Mouse (Mus musculus) hindbrain, embryonic 10.5 days (tissue): Measurements from ENCODE around the gene Rdm1. TPM values are rescaled to one million over a fixed set of nuclear protein-coding genes. Genes with fewer than 3 reads are reported as not detected.
A peak's percentile ranks its signal among the peaks of the same experiment; 100 is the strongest.
"Not testable (repeated sequence)": the region's sequence is repeated elsewhere in the genome, so short reads cannot be mapped to it uniquely, and the experiment has no call there.

Experiments
- DNase-seq: peaks from one replicate; pipeline ENCODE4 v3.0.0-alpha.2; 2017; ENCODE audit warnings: low spot score
- H3K27ac ChIP-seq: fragments of 300-500 bp; sonication (generic); 2 replicates; pipeline ENCODE4 v1.5.1; 2016; ENCODE audit warnings: mild to moderate bottlenecking, moderate library complexity
- H3K27me3 ChIP-seq: fragments of 300-500 bp; sonication (generic); 2 replicates; pipeline ENCODE4 v1.6.1; 2016; ENCODE audit warnings: mild to moderate bottlenecking; ENCODE audit not compliant: poor library complexity, insufficient read depth, severe bottlenecking
- H3K36me3 ChIP-seq: fragments of 300-500 bp; sonication (generic); 2 replicates; pipeline ENCODE4 v1.6.1; 2016; ENCODE audit warnings: mild to moderate bottlenecking, moderate library complexity
- H3K4me1 ChIP-seq: fragments of 300-500 bp; sonication (generic); replicated peaks from 2 replicates; pipeline ENCODE4 v1.6.1; 2016; ENCODE audit warnings: mild to moderate bottlenecking
- H3K4me3 ChIP-seq: fragments of 300-500 bp; sonication (generic); 2 replicates; pipeline ENCODE4 v1.5.1; 2016; ENCODE audit warnings: mild to moderate bottlenecking, moderate library complexity
- H3K9me3 ChIP-seq: fragments of 300-500 bp; sonication (generic); 2 replicates; pipeline ENCODE4 v1.6.1; 2016; ENCODE audit warnings: mild to moderate bottlenecking, moderate library complexity
- WGBS: fragments of 180-500 bp; shearing (Covaris S2); methylation state at CpG from one replicate; pipeline ENCODE4 v1.1.7; 2016; 5-methylcytosine and 5-hydroxymethylcytosine counted together
- polyA plus RNA-seq: library from polyadenylated mRNA; unstranded; fragments of >200 nt; fragmentation: Nextera tagmentation; extraction: Ambion mirVana; gene quantifications from 2 replicates; pipeline ENCODE4 v1.2.1, GENCODE M21; 2016

Rdm1 gene
- polyA plus RNA-seq, 1 experiment from 2014 or later: 39.4 TPM

- H3K36me3 ChIP-seq, H3K27me3 ChIP-seq, H3K9me3 ChIP-seq: not testable (repeated sequence)
- peak; percentile 84 for DNase-seq
- Histone ChIP-seq H3K4me1 (peaks cover 14% of the 10 kb centered on the region), H3K27ac (peak overlapping the region; percentile 95), H3K4me3 (peak overlapping the region; percentile 38)
- WGBS: under 1% methylated on average over 45 of the region's 56 CpGs
Measured at GRCm38 (mm10) chr11:101645411-101646282, 18.7 kb downstream of the Rdm1 start.

GRCm38 (mm10) chr11:101646283-101646794, 19.3 kb downstream of the Rdm1 start:
- H3K9me3 ChIP-seq, H3K27me3 ChIP-seq, H3K36me3 ChIP-seq: not testable (repeated sequence)
- peak overlapping the region; percentile 95 for H3K27ac ChIP-seq
- 11% methylated on average over 16 of the region's 16 CpGs for WGBS
- peak; percentile 35 for DNase-seq
- peaks cover 10% of the 10 kb centered on the region for H3K4me1 ChIP-seq
- peak overlapping the region; percentile 38 for H3K4me3 ChIP-seq

GRCm38 (mm10) chr11:101647093-101647492, 20.1 kb downstream of the Rdm1 start:
- H3K9me3 ChIP-seq, DNase-seq, H3K27me3 ChIP-seq, H3K4me3 ChIP-seq, H3K27ac ChIP-seq, H3K36me3 ChIP-seq: not testable (repeated sequence)
- 92% methylated on average over 10 of the region's 10 CpGs for WGBS
- H3K4me1 ChIP-seq: peaks cover 10% of the 10 kb centered on the region

GRCm38 (mm10) chr11:101656356-101656755, 29.4 kb downstream of the Rdm1 start:
- 93% methylated on average over 4 of the region's 4 CpGs for WGBS
- H3K4me3 ChIP-seq: no peak overlapping the region
- no peaks in the 10 kb centered on the region for H3K36me3 ChIP-seq
- H3K27me3 ChIP-seq: peaks cover 10% of the 10 kb centered on the region; the same call in 1 of the 2 replicates
- no peak for DNase-seq
- H3K9me3 ChIP-seq: no peaks in the 10 kb centered on the region
- peaks cover 8% of the 10 kb centered on the region for H3K4me1 ChIP-seq
- H3K27ac ChIP-seq: no peak overlapping the region

DNA sequence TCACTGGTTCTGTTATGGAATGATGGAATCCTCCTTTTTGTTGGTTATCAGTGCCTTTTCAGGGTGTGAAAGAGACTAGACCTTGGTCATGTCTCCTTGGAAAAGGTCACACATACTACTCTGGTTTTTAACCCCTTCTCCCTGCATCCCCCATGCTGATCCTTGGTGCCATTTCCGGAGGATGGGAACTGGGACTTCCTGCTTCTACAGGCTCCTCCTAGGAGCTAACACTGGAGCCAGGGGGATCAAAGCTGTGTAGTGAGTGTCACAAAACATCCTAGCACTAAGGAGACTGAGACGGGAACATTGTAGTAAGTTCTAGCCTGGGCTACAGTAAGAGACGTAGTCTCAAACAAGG, 30.5 kb downstream of the Rdm1 start:
- 3% methylated on average over 3 of the region's 3 CpGs for WGBS
- peak overlapping the region; percentile 40 for H3K4me3 ChIP-seq
- H3K27ac ChIP-seq: peak overlapping the region; percentile 98
- peaks cover 8% of the 10 kb centered on the region for H3K4me1 ChIP-seq
- no peaks in the 10 kb centered on the region for H3K9me3 ChIP-seq
- H3K27me3 ChIP-seq: peaks cover 10% of the 10 kb centered on the region; the same call in 1 of the 2 replicates
- no peaks in the 10 kb centered on the region for H3K36me3 ChIP-seq
- no peak for DNase-seq

- not testable (repeated sequence) for H3K27me3 ChIP-seq, H3K9me3 ChIP-seq, H3K4me1 ChIP-seq, H3K36me3 ChIP-seq
- peak; percentile 85 for DNase-seq
- under 1% methylated on average over 39 of the region's 40 CpGs for WGBS
- Histone ChIP-seq H3K27ac (peak overlapping the region; percentile 98), H3K4me3 (peak overlapping the region; percentile 40)
Measured at GRCm38 (mm10) chr11:101657886-101658750, 31.1 kb downstream of the Rdm1 start.

GRCm38 (mm10) chr11:101658751-101659558, 32.0 kb downstream of the Rdm1 start:
- DNase-seq: peak; percentile 69
- peaks cover 8% of the 10 kb centered on the region for H3K4me1 ChIP-seq
- WGBS: 40% methylated on average over 10 of the region's 10 CpGs
- H3K36me3 ChIP-seq: no peaks in the 10 kb centered on the region
- peak overlapping the region; percentile 45; the same call in 1 of the 2 replicates for H3K27ac ChIP-seq
- no peaks in the 10 kb centered on the region for H3K9me3 ChIP-seq
- H3K4me3 ChIP-seq: no peak overlapping the region
- 0 out of 2 replicates have a peak, but pooled peaks cover 5% of the 10 kb centered on the region for H3K27me3 ChIP-seq

- Histone ChIP-seq H3K4me1 (peaks cover 20% of the 10 kb centered on the region), H3K27ac (no peak overlapping the region), H3K4me3 (no peak overlapping the region), H3K27me3 (peaks cover under 1% of the 10 kb centered on the region; the same call in 1 of the 2 replicates), H3K9me3 (no peaks in the 10 kb centered on the region), H3K36me3 (no peaks in the 10 kb centered on the region)
- 77% methylated on average over 7 of the region's 7 CpGs for WGBS
- DNase-seq: no peak
Measured at GRCm38 (mm10) chr11:101661191-101661590, 34.2 kb downstream of the Rdm1 start.

DNA sequence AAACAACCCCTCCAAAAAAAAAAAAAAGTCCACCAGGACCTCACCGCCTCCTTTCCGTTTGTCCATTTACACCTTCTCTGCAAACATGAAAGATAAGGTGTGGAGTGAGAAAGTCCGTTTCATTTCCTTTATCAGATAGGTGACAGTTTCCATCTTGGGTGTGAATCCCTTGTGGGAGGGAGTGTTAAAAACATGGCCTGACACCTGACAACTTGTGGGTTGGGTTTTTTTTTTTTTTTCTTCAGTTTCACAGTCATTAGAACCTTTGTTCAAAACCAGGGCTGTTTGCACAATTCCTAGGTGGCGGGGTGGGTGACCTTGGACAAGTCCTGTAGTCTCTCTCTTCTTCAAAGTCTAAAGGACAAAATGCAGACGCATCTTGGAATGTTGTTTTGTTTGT, 34.8 kb downstream of the Rdm1 start:
- Histone ChIP-seq H3K27me3 (peaks cover 7% of the 10 kb centered on the region), H3K36me3 (no peaks in the 10 kb centered on the region), H3K27ac (no peak overlapping the region), H3K4me1 (peaks cover 25% of the 10 kb centered on the region), H3K4me3 (no peak overlapping the region), H3K9me3 (no peaks in the 10 kb centered on the region)
- no peak for DNase-seq
- 74% methylated on average over 5 of the region's 5 CpGs for WGBS

DNA sequence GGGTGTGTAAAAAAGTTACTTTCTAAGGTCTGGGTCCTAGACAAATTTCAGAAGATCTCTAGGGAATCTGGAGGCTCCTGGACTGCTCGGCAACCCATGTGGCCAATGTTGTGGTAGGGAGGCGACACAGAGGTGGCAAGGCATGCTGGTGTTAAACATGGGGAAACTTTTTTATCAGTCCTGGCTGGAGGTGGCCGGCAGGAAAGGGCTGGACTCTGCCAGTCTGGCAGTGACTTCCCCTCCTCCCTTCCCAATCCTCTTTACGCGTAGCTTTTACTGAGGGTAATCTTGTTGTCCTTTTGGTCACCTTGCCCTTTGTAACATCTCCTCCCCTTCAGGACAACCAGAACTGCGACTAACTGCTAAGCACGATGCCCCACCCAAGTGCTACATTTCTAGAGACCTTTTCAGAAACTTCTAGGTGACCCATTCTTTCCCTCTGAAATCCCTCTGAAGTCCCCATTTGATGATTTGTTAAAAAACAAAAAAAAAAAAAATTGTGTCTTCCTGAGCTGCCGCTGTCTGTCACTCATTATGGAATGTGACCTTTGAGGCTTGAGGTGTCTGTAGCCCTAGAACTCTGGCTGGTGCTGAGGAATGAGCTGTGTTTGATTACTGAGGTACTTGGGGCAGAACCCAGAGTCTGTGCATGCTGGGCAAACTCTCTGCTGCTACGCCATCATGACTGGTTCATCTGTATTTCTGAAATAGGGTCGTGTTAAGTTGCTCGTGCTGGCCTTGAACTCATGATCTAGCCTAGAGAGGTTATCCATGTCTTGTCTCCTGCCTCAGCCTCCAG, 36.4 kb downstream of the Rdm1 start:
- H3K36me3 ChIP-seq: no peaks in the 10 kb centered on the region
- WGBS: 68% methylated on average over 11 of the region's 11 CpGs
- no peak overlapping the region for H3K27ac ChIP-seq
- peaks cover 29% of the 10 kb centered on the region for H3K4me1 ChIP-seq
- no peak for DNase-seq
- H3K27me3 ChIP-seq: peaks cover 13% of the 10 kb centered on the region
- H3K4me3 ChIP-seq: no peak overlapping the region
- H3K9me3 ChIP-seq: no peaks in the 10 kb centered on the region

DNA sequence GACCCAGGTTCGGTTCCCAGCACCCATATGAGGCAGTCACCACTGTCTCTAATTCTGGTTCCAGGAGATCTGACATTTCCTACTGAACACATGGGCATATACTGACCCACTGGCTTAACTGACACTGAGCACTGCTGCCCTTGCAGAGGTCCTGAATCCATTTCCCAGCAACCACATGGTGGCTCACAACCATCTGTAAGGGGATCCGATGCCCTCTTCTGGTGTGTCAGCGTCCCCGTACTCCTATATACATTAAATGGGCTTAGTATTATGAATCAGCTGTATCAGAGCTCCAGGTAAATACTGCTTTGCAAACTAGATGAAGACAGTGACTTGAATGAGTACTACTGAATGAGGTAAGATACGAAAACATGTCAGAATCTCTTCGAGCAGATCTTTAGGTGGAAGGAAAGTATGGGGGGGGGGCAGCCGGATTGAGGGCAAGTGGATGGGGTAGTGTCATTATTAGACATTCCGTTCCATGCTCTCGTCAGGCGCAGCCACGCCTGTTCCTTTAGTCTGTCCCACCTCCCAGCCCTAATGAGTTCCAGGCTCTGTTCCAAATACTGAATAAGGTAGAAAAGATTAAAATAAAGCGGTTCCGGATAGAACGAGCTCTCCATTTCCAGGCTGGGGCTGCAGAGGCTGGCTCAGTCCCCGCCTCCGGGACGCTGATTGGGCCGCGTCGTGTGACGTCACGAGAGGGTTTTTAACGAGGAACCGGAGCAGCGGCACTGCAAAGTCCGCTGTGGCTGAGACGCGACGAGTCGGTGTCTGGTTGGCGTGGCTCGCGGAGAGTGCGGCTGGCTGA, 38.0 kb downstream of the Rdm1 start, which contains the start of gene Arl4d:
Gene Arl4d, plus strand, starts transcription at position 717 of the 811 bp plus-strand sequence.
- Histone ChIP-seq H3K27ac (peak within 1 kb of the TSS; percentile 84), H3K27me3 (peaks cover 13% of the 10 kb centered on the region), H3K9me3 (no peaks in the 10 kb centered on the region), H3K36me3 (no peaks in the 10 kb centered on the region), H3K4me1 (peaks cover 41% of the 10 kb centered on the region), H3K4me3 (peak within 1 kb of the TSS; percentile 72)
- 9% methylated on average over 34 of the region's 34 CpGs for WGBS
- DNase-seq: peak; percentile 92
